Mouse (Mus musculus): Measurements from ENCODE around the gene Desi1.

Desi1 gene

GRCm38 (mm10) chr15:82033762-82034161 is at the start of gene Desi1:
TSS of gene Desi1 (minus strand) at chr15:82033862.
- no peak for DNase-seq

DNA sequence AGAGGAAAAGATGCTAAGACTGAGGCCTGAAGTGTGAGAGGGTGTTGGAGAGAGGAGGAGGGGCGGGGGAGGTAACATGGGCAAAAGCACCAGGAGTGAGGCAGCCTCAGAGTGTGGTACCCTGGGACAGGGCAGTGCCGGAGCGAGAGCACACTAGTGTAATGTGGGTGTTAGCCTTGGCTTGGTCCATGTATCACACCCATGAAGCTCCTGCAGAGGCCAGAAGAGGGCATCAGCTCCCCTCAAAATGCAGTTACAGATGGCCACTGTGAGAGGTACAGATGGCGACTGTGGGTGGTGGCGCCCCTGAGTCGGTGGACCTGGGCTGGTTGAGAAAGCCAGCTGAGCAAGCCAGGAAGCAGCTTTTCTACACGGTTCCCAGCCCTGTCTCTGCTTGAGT is 47.5 kb upstream of the Desi1 start:
- DNase-seq, result peak; percentile 42

DNA sequence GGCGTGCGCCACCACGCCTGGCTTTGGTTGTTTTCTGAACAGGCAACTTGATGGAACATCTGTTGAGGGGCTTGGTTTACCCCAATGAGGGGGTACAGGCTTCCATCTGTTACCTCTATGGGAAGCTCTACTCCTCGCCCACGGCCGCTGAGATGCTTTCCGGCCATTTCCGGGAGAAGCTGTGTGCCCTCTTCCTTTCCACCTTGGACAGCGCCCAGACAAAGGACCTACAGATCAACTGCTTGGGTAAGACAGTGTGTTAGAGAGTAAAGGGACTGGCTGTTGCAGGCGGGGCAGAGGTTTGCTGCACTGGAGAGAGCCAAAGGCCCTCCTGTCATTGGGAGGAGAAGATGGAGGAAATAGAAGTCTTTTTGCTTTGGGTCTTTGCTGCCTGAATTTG is 46.2 kb upstream of the Desi1 start:
- no peak for DNase-seq

- no peak for DNase-seq
Observed at GRCm38 (mm10) chr15:82073490-82073889, 39.8 kb upstream of the Desi1 start.

DNA sequence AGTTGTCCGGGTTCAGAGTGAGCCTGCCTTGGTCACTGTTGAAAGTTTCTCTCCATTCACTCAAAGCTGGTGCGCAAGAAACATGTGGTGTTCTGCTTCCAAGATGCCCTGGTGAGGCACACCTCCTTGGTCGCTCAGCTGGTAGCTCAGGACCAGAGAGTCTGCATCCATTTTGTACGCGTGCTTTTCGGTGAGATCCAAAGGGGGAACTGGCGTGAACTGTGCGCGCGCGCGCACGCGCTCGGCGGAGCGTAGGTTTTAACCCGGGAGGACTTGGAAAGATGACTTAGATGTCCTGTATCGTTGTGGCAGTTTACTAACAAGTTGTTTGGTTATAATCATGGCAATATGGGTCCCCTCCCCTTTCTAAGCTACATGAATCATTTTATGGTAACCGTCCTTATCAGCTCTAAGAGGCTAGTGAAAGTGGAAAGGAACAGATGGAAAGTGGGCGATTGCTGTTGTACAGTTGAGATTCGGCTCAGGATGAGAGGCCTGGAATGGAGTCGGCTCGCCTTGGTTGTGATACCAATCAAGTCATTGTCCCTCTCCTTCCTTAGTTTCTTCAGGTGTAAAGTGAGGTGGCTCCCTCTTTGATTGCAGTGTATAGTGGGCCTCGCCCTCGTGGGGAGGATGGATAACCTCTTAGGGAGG is 38.3 kb upstream of the Desi1 start:
- DNase-seq, result no peak

DNA sequence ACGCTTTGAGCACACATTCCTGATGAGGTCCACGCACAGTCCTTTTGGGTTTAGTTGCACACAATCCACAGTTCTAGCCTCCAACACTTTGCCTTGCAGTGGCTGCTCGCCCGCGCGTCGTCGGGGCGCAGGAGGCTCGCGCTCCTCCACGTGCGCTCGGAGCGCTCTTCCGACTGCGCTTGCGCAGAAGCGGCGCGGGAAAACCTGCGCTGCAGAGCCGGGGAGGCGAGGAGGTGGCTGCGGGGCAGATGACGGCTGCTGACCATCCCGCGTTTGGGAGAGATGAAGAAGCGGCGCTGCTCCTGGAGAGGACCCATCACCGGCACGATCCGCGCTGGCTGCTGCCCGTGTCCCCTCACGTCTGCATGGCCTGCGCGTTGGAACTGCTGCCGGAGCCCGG is 36.2 kb upstream of the Desi1 start, which contains the start of gene Mei1:
Gene Mei1, plus strand, starts transcription at position 99 of the 400 bp plus-strand sequence.
- DNase-seq, result no peak

GRCm38 (mm10) chr15:82065511-82065910 is 31.8 kb upstream of the Desi1 start:
- DNase-seq, result peak; percentile 69

- no peak for DNase-seq
Observed at GRCm38 (mm10) chr15:82063909-82064308, 30.2 kb upstream of the Desi1 start.

DNA sequence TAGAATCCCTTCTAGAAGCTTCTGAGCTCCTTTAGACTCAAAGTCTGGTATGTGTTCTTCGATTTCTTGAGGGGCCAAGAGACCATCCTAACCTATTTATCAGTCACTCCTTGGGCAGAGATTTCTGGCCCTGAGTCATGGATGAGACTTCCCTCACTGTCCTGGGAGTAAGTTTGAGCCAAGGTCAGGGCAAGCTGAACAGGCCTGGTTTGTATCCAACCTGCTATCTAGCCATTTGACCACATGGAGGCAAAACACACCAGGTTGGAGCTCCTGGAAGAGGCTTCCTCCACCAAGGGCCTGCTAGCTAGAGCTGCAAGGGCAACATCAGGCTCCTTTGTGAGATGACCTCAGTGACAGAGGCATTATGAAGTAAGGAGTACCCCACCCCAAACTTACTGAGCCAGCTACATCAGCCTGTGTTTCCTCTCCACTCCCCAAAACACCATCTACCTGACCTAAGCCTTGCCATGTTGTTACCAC is 25.1 kb upstream of the Desi1 start, which contains the start of gene 4930407I10Rik:
Gene 4930407I10Rik, plus strand, starts transcription at position 433 of the 483 bp plus-strand sequence.
- no peak for DNase-seq

- no peak for DNase-seq
Observed at GRCm38 (mm10) chr15:82052544-82052943, 18.9 kb upstream of the Desi1 start.

DNA sequence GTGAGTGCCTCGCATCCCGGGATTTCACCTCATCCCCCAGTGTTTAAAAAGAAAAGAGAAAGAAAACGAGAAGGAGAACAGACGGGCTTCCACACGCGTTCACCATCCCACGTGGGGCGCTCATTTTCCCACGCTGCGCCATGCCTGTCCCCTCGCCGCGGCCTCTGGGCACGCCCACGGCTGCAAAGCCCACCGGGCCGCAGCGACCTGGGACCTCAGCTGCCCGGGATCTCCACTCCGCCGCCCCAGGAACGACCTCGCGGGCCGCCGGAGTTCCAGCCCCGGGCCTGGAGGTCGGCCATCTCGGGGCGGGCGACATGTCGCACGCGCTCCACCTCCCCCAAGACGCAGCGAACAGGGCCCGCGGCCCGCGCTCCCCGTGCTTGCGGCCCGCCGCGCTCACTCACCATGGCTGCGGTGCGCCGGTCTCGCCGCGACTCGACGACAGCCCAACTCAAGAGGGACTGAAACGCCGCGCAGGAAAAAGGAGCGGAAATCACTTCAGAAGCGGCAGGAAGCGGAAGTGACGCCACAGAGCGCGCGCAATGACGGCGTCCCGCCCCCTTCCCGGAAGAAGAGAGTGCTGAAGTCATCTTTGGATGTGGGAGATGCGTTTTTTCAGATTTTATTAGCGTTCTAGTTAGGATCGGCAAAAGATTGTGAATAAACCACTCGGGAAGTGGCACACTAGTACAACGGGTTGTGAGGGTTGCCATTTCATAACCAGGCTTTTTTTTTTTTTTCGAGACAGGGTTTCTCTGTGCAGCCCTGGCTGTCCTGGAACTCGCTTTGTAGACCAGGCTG is 13.6 kb upstream of the Desi1 start, which contains the start of gene Snu13:
Gene Snu13, minus strand, starts transcription at position 519 of the 804 bp plus-strand sequence.
- DNase-seq, result peak; percentile 92

DNA sequence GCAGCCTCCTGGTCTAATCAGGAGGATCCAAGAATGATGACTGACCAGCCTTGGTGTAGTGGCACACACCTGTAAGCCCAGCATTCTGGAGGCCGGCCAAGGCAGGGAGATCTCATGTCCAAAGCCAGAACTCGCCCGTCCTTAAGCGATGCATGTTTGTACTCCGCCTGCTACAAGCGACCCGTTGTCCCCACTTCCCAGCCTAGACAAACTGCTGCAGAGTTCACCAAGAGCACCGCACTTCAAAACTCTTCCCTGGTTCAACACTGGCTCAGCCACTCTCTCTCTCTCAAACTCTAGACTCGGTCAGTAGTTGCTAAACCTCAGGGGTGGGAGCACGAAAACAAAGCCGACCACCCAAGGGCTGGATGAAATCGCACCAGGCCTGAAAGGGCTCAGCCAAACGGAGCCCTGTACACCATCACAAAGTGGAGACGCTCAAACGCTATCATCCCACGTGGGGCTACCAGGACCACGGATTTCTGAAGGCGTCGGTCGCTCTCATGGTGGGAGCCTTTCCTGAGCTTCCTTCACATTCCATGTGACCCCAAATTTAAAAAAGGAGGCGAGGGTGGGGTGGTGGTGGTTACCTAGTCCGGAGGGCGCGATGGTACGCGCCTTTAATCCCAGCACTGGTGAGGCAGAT is 12.7 kb upstream of the Desi1 start:
- DNase-seq, result peak; percentile 34

DNA sequence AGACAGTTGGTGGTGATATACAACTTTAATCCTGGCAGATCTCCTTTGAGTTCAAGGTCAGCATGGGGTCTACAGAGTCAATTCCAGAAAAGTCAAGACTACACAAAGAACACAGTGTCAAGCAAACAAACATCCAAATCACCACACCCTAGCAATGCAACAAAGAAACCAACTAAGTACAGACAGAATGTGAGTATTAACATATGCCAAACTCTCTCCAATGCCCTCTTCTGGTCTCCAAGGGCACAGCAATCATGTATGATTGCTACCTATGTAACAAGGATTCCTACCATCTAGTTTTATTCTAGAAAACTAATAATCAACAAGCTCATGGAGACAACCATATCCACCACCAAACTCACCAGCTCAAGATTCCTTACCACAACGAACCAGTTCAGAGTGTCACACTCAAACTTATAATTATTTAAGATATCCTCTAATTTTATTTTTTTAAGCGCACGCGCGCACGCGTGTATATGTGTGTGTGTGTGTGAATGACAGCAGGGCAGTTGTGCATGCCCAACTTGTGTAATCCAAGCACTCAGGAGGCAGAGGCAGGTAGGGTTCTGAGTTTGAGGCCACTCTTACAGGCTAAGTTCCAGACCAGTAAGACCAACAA is 10.6 kb upstream of the Desi1 start:
- DNase-seq, result no peak

- DNase-seq, result peak; percentile 53
Observed at GRCm38 (mm10) chr15:82040650-82041049, 7.0 kb upstream of the Desi1 start.

GRCm38 (mm10) chr15:82035904-82036689 is 2.4 kb upstream of the Desi1 start:
- DNase-seq, result no peak

GRCm38 (mm10) chr15:82032386-82032785 is 1.3 kb downstream of the Desi1 start:
- no peak for DNase-seq

GRCm38 (mm10) chr15:82027726-82028125 is 5.9 kb downstream of the Desi1 start:
- DNase-seq, result no peak

GRCm38 (mm10) chr15:82027276-82027675 is 6.4 kb downstream of the Desi1 start:
- no peak for DNase-seq

DNA sequence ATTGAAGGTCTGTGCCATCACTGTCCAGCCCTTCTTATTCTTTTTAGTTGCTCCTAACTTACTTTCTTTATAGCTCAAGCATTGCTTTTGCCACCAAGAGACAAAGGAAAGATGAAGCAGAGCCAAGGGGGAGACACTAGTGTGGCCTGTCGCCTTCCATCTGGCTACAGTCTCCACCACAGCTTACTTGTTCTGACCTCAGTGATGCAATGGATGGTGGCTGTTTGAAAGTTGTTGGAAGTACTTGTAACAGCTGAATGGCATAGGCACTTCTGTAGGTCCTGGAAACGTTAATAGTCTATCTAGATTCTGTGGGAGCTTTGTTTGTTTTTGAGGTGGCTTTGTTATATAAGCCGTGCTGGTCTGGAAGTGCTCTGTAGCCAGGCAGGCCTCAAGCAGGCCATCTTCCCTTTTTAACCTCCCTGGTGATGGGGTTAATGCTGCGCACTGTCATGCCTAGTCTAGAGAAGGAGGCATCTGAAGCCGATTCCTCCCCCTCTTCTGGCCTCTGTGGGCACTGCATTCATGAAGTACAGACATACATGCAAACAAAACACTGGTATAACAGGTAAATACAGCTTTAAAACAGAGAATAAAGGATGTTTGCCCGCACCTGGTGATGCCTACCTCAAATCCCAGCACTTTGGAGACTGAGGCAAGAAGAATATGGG is 9.6 kb downstream of the Desi1 start:
- no peak for DNase-seq

DNA sequence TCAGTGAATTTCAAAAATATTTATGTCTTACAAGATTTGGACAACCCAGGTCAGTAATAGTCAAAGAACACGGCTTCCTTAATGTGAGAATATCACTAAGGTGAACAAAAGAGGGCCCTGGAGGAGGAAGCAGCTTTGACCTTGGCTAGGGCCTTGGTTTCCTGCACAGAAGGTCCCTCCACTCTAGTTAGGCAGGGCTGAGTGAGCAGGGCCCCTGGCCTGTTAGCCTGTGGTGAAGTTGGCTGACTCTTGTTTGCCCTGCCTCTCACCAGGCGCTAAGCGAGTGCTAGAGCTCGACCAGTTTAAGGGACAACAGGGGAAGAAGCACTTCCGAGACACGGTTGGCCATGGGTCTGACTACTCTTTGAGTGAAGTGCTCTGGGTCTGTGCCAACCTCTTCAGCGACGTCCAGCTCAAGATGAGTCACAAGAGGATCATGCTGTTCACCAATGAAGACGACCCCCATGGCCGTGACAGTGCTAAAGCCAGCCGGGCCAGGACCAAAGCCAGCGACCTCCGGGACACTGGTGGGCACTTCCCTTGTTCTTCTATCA is 11.1 kb downstream of the Desi1 start:
- no peak for DNase-seq

DNA sequence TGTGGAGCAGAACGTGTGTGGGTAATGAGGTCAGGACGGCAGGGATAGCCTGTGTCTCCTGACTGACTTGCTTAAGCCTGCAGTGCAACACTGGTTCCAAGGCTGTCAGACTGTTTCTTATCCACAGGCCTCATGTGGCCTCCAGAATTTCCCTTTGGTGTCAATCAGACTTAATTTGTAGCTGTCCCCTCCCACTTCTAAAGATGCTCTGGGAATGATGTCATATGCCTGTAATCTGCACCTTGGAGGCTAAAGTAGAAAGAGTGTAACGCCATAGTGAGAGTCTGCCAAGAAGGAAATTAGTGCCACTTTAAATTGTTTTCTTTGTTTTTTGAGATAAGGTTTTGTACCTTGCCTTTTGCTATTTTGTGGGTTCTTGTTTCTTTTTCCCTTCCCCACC is 14.4 kb downstream of the Desi1 start:
- no peak for DNase-seq

All from right cerebral cortex, postnatal 14 days (tissue).